Mouse (Mus musculus) ES-E14 (cell line): ENCODE measurements around the gene Ttc12. TPM values are rescaled to one million over a fixed set of nuclear protein-coding genes. Genes with fewer than 3 reads are reported as not detected.

Experiments
- DNase-seq: peaks from one replicate; pipeline ENCODE4 v3.0.0-alpha.2; 2013; ENCODE audit warnings: low read depth, low spot score
- H3K27ac ChIP-seq: 2 replicates; pipeline ENCODE4 v1.5.1; 2012; ENCODE audit warnings: low read depth, mild to moderate bottlenecking, low read length, moderate library complexity, mixed read lengths; ENCODE audit not compliant: poor library complexity, insufficient read depth, severe bottlenecking
- H3K36me3 ChIP-seq: 2 replicates; pipeline ENCODE4 v1.6.1; 2012; ENCODE audit warnings: mild to moderate bottlenecking, low read length, moderate library complexity, mixed read lengths; ENCODE audit not compliant: control insufficient read depth, poor library complexity, insufficient read depth, severe bottlenecking
- H3K4me1 ChIP-seq, 2 experiments: fragments of 150-350 bp in 1 of 2; sonication (generic) in 1 of 2; 2 replicates each; pipeline ENCODE4 v1.6.1; 2012; ENCODE audit warnings: low read length in 2 of 2, mild to moderate bottlenecking in 1 of 2, mixed read lengths in 1 of 2; ENCODE audit not compliant: control insufficient read depth in 2 of 2, insufficient read depth in 2 of 2, poor library complexity in 1 of 2
- H3K4me3 ChIP-seq, 2 experiments: fragments of 150-350 bp in 1 of 2; sonication (generic) in 1 of 2; 2 replicates each; pipeline ENCODE4 v1.5.1; 2012; ENCODE audit warnings: low read length in 2 of 2, low read depth in 1 of 2, mild to moderate bottlenecking in 1 of 2, mixed read lengths in 1 of 2; ENCODE audit not compliant: insufficient read depth in 1 of 2, poor library complexity in 1 of 2, severe bottlenecking in 1 of 2
- H3K9ac ChIP-seq: 2 replicates; pipeline ENCODE4 v1.6.1; 2012; ENCODE audit warnings: low read depth, mild to moderate bottlenecking, low read length, mixed read lengths; ENCODE audit not compliant: poor library complexity, insufficient read depth, severe bottlenecking
- H3K9me3 ChIP-seq: fragments of 150-350 bp; sonication (generic); 2 replicates; pipeline ENCODE4 v1.6.1; 2012; ENCODE audit warnings: low read depth, mild to moderate bottlenecking, low read length; ENCODE audit not compliant: control insufficient read depth, insufficient read depth
- CHD2 ChIP-seq: IDR thresholded peaks from 2 replicates; pipeline ENCODE4 v1.6.1; 2014; ENCODE audit warnings: mild to moderate bottlenecking, low read depth, low read length, inconsistent platforms
- HCFC1 ChIP-seq: IDR thresholded peaks from 2 replicates; pipeline ENCODE4 v1.6.1; 2012; ENCODE audit warnings: low read length, inconsistent platforms, borderline replicate concordance; ENCODE audit not compliant: insufficient read depth
- MAFK ChIP-seq: IDR thresholded peaks from 2 replicates; pipeline ENCODE4 v1.6.1; 2014; ENCODE audit warnings: mild to moderate bottlenecking, low read depth, low read length, inconsistent platforms; ENCODE audit not compliant: insufficient read depth
- ZC3H11A ChIP-seq: IDR thresholded peaks from 2 replicates; pipeline ENCODE4 v1.6.1; 2012; ENCODE audit warnings: low read depth, mild to moderate bottlenecking, inconsistent platforms, low read length, borderline replicate concordance
- ZNF384 ChIP-seq: IDR thresholded peaks from 2 replicates; pipeline ENCODE4 v1.6.1; 2012; ENCODE audit warnings: low read depth, low read length, inconsistent platforms
- in situ Hi-C, 2 experiments: fragments of 600-800 bp; cut with MboI; formaldehyde crosslinking; loops; one replicate each; pipeline ENCODE4 v1.15.1; 2025; ENCODE audit warnings: low sequenced_read_pairs in 2 of 2, inconsistent platforms in 1 of 2; ENCODE audit not compliant: unreplicated experiment in 2 of 2
- total RNA-seq: library from RNA; depleted of rRNA; stranded (reverse); fragments of 300-350 nt; gene quantifications from 2 replicates; pipeline ENCODE4 v1.2.3, GENCODE M21; 2012

The Ttc12 gene
- total RNA-seq, 1 experiment: 2.1 TPM

DNA sequence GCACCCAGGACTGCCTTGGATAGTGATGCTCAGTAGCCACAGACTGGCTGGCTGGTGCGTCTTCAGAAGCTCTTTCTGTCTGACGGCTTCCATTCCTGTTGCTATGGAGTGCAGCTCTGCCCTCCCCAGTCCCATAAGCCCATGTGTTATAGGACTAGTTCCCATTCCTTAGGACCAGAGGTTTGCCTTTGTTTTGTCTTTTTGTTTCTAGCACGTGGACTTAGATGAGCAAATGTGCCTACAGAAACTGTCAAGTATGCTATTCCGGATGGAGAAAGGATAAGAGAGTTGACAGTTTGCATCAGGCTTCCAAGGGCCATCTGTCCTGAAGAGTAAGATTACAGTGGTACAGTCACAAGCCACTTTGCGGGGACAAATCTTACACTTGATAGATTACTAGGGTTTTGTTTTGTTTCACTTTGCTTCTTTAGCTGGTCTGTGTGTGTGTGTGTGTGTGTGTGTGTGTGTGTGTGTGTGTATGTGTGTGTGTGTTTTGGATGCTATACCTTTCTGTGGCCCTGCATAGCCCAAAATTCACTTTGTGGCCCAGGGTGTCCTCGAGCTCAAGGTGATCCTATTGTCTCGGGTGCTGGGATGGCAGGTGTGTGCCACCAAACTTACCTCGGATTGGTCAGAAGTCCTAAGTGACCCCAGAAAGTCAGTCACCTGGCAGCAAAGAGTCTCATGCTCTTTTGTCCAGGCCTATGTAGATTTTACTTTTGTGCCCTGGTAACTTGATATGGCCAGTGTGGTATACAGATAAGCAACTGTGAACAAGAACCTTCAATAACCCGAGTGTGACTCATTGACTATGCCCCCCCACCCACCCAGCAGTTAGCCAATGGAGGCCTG, 1.0 kb upstream of the Ttc12 start:
- no peak overlapping the region for H3K9ac ChIP-seq
- no peak for DNase-seq
- no peak overlapping the region for H3K27ac ChIP-seq
- in situ Hi-C loops: loop anchor here (5.0 to 25.0 kb wide), 3 partner anchors 402 to 850 kb away; partner anchors contain the start of gene Tmprss5 (in 1 of the 2)
- no peaks in the 10 kb centered on the region for H3K9me3 ChIP-seq
- TF ChIP-seq ZC3H11A (no peak), ZNF384 (no peak), CHD2 (no peak), HCFC1 (no peak), MAFK (no peak)
- H3K4me1 ChIP-seq: peaks cover 8 to 10% of the 10 kb centered on the region in 2 experiments
- H3K4me3 ChIP-seq: no peak overlapping the region
- no peaks in the 10 kb centered on the region for H3K36me3 ChIP-seq

DNA sequence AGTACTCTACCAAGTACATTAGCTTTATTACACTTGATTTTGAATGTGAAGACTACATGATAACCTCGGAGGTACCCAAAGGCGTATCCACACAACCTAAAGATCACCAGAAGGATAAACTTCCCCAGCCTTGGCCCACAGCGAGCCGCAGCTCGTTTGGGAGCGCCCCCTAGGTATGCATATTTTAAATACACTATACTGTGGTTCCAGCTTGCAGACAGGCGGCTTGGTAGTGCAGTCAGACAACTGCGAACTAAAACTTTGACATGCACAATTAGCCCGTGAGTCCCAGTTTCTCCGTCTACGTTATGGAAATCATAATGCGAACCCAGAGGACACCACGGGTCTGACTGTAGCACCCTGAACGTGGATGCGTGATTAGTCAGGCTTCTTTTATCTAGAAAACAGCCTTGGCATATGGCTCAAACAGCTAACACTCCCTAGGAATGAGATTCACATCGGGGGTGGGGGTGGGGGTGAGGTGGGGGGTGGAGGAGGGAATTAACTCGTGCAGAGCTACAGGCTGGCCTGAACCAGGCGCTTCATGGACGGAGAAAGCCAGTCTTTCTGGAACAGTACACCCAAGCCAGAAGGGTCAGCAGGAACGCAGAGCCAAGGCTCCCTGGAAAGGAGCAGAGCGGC, 654 bp downstream of the Ttc12 start:
- H3K36me3 ChIP-seq: no peaks in the 10 kb centered on the region
- DNase-seq: peak; percentile 50
- H3K27ac ChIP-seq: no peak overlapping the region
- peak overlapping the region; percentile 81 to 83 for H3K4me3 ChIP-seq
- peak overlapping the region; percentile 66 for H3K9ac ChIP-seq
- H3K9me3 ChIP-seq: no peaks in the 10 kb centered on the region
- TF ChIP-seq HCFC1 (no peak), MAFK (no peak), ZC3H11A (no peak)
- H3K4me1 ChIP-seq: peaks cover 8 to 10% of the 10 kb centered on the region in 2 experiments
- in situ Hi-C loops: loop anchor here (5.0 to 25.0 kb wide), 3 partner anchors 401 to 848 kb away; partner anchors contain the start of gene Tmprss5 (in 1 of the 2)

DNA sequence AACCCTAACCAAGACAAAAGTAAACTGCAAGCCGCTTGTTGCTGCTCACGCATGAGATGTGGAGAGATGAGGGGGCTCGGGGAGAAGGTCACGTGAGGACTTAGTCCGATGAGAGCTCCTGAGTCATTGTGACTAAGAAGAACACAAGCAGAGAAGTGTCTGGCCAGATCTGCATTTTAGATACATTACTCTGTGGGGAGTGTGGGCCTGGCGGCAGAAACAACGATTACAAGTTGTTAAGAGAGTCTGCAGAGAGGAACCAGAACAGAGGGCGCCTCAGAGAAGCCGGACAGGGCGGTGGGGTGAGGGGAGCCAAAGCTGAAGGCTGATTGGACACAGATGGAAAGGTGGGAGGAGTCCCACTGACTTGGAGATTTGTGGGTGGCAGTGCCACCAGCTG, 2.7 kb downstream of the Ttc12 start:
- H3K9me3 ChIP-seq: no peaks in the 10 kb centered on the region
- peak overlapping the region in 1 of 2 experiments; percentile 53; a peak in 2 of 4 replicates for H3K4me3 ChIP-seq
- H3K9ac ChIP-seq: peak overlapping the region; percentile 49; the same call in 1 of the 2 replicates
- in situ Hi-C loops: loop anchor here (10.0 to 25.0 kb wide), 2 partner anchors 399 to 846 kb away; partner anchors contain the start of gene Tmprss5 (in 1 of the 2)
- DNase-seq: peak; percentile 36
- peak overlapping the region; percentile 68; the same call in 1 of the 2 replicates for H3K27ac ChIP-seq
- peaks cover 4 to 10% of the 10 kb centered on the region in 2 experiments; a peak in 3 of 4 replicates for H3K4me1 ChIP-seq
- TF ChIP-seq CHD2: no peak
- TF ChIP-seq HCFC1: no peak
- peak; percentile 86 for TF ChIP-seq MAFK
- TF ChIP-seq ZNF384: no peak
- no peaks in the 10 kb centered on the region for H3K36me3 ChIP-seq

DNA sequence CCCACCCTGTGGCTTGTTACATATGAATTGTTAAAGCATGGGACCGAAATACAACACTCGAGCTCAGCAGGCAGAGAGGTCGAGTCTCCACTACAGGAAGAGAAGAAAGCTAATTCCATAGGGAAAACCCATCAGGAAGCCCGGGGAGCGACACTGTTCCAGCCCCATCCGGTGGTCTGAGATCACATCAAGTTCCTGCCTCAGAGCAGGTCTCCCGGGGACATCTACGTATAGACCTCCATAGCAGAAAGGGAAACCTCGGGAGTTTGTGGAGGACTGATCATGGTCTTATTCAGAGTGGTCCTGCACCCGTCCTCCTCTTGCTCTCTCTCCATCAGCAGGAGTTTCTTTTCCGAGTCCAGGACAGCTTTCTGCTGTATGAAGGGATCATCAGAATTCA, 13.9 kb downstream of the Ttc12 start:
- Histone ChIP-seq H3K9ac (no peak overlapping the region), H3K4me3 (no peak overlapping the region), H3K27ac (no peak overlapping the region), H3K9me3 (no peaks in the 10 kb centered on the region), H3K36me3 (no peaks in the 10 kb centered on the region), H3K4me1 (no peaks in the 10 kb centered on the region; a peak in 1 of 4 replicates)
- TF ChIP-seq MAFK (no peak), CHD2 (no peak), ZNF384 (no peak), HCFC1 (no peak), ZC3H11A (no peak)
- DNase-seq: no peak
- in situ Hi-C loops: no loop called here
